Mouse (Mus musculus): Measurements from ENCODE around the gene Mmgt2. TPM values are rescaled to one million over a fixed set of nuclear protein-coding genes. Genes with fewer than 3 reads are reported as not detected.
A peak's percentile ranks its signal among the peaks of the same experiment; 100 is the strongest.

Gene Mmgt2
- polyA plus RNA-seq, 1 experiment from 2014 or later, result 62.2 TPM

- no peak for TF ChIP-seq CTCF (IDR thresholded peaks at IDR 0.05; ENCODE audit: low read depth)
- H3K4me3 ChIP-seq (ENCODE audit: low read depth, low read length), result no peak overlapping the region
- H3K9me3 ChIP-seq (ENCODE audit: control insufficient read depth), result no peaks in the 10 kb centered on the region
- WGBS, result 79% methylated on average over 5 of the region's 5 CpGs
- H3K4me1 ChIP-seq (replicated peaks; ENCODE audit: control insufficient read depth, insufficient read depth, low read length), result no peaks in the 10 kb centered on the region
- ATAC-seq, result no peak
- H3K4me2 ChIP-seq (replicated peaks; ENCODE audit: low read depth), result no peak overlapping the region
- H3K9ac ChIP-seq (ENCODE audit: low read depth, low read length), result no peak overlapping the region
- no peak overlapping the region for H3K27ac ChIP-seq (ENCODE audit: low read depth, low read length)
- H3K27me3 ChIP-seq (replicated peaks; ENCODE audit: control insufficient read depth, insufficient read depth, low read length), result no peaks in the 10 kb centered on the region
- H3K36me3 ChIP-seq (ENCODE audit: control insufficient read depth, insufficient read depth), result peaks cover 13% of the 10 kb centered on the region
Measured at GRCm38 (mm10) chr11:62668986-62669385, 20.5 kb downstream of the Mmgt2 start.

- WGBS, result 50% methylated on average over 12 of the region's 12 CpGs
- no peak for TF ChIP-seq CTCF (IDR thresholded peaks at IDR 0.05; ENCODE audit: low read depth)
- Histone ChIP-seq H3K27ac (ENCODE audit: low read depth, low read length) (no peak overlapping the region), H3K27me3 (replicated peaks; ENCODE audit: control insufficient read depth, insufficient read depth, low read length) (no peaks in the 10 kb centered on the region), H3K36me3 (ENCODE audit: control insufficient read depth, insufficient read depth) (peaks cover 13% of the 10 kb centered on the region), H3K4me2 (replicated peaks; ENCODE audit: low read depth) (no peak overlapping the region), H3K4me3 (ENCODE audit: low read depth, low read length) (no peak overlapping the region), H3K9ac (ENCODE audit: low read depth, low read length) (no peak overlapping the region), H3K9me3 (ENCODE audit: control insufficient read depth) (no peaks in the 10 kb centered on the region), H3K4me1 (replicated peaks; ENCODE audit: control insufficient read depth, insufficient read depth, low read length) (no peaks in the 10 kb centered on the region)
- no peak for ATAC-seq
Measured at GRCm38 (mm10) chr11:62669471-62669870, 21.0 kb downstream of the Mmgt2 start.

GRCm38 (mm10) chr11:62670006-62670405, 21.5 kb downstream of the Mmgt2 start:
- H3K4me2 ChIP-seq (replicated peaks; ENCODE audit: low read depth), result no peak overlapping the region
- no peak overlapping the region for H3K4me3 ChIP-seq (ENCODE audit: low read depth, low read length)
- H3K4me1 ChIP-seq (replicated peaks; ENCODE audit: control insufficient read depth, insufficient read depth, low read length), result no peaks in the 10 kb centered on the region
- no peak for TF ChIP-seq CTCF (IDR thresholded peaks at IDR 0.05; ENCODE audit: low read depth)
- no peaks in the 10 kb centered on the region for H3K9me3 ChIP-seq (ENCODE audit: control insufficient read depth)
- H3K9ac ChIP-seq (ENCODE audit: low read depth, low read length), result no peak overlapping the region
- no peak overlapping the region for H3K27ac ChIP-seq (ENCODE audit: low read depth, low read length)
- peaks cover 13% of the 10 kb centered on the region for H3K36me3 ChIP-seq (ENCODE audit: control insufficient read depth, insufficient read depth)
- no peaks in the 10 kb centered on the region for H3K27me3 ChIP-seq (replicated peaks; ENCODE audit: control insufficient read depth, insufficient read depth, low read length)
- WGBS, result 75% methylated on average over 6 of the region's 6 CpGs
- no peak for ATAC-seq

GRCm38 (mm10) chr11:62675480-62676289, 27.2 kb downstream of the Mmgt2 start:
- TF ChIP-seq CTCF (IDR thresholded peaks at IDR 0.05; ENCODE audit: low read depth), result peak; percentile 95
- Histone ChIP-seq H3K9me3 (ENCODE audit: control insufficient read depth) (no peaks in the 10 kb centered on the region), H3K4me2 (replicated peaks; ENCODE audit: low read depth) (peak overlapping the region; percentile 58), H3K27ac (ENCODE audit: low read depth, low read length) (no peak overlapping the region), H3K4me1 (replicated peaks; ENCODE audit: control insufficient read depth, insufficient read depth, low read length) (no peaks in the 10 kb centered on the region), H3K9ac (ENCODE audit: low read depth, low read length) (peak overlapping the region; percentile 38; the same call in 1 of the 2 replicates), H3K36me3 (ENCODE audit: control insufficient read depth, insufficient read depth) (no peaks in the 10 kb centered on the region), H3K4me3 (ENCODE audit: low read depth, low read length) (0 out of 2 replicates have a peak overlapping the region, but pooled peaks have one; percentile 12), H3K27me3 (replicated peaks; ENCODE audit: control insufficient read depth, insufficient read depth, low read length) (no peaks in the 10 kb centered on the region)
- 20% methylated on average over 17 of the region's 17 CpGs for WGBS
- peak; percentile 79 for ATAC-seq

GRCm38 (mm10) chr11:62676290-62676596, 27.8 kb downstream of the Mmgt2 start:
- WGBS, result 92% methylated on average over 4 of the region's 4 CpGs
- no peak for TF ChIP-seq CTCF (IDR thresholded peaks at IDR 0.05; ENCODE audit: low read depth)
- Histone ChIP-seq H3K9me3 (ENCODE audit: control insufficient read depth) (no peaks in the 10 kb centered on the region), H3K4me3 (ENCODE audit: low read depth, low read length) (no peak overlapping the region), H3K27me3 (replicated peaks; ENCODE audit: control insufficient read depth, insufficient read depth, low read length) (no peaks in the 10 kb centered on the region), H3K4me1 (replicated peaks; ENCODE audit: control insufficient read depth, insufficient read depth, low read length) (no peaks in the 10 kb centered on the region), H3K9ac (ENCODE audit: low read depth, low read length) (no peak overlapping the region), H3K27ac (ENCODE audit: low read depth, low read length) (no peak overlapping the region), H3K36me3 (ENCODE audit: control insufficient read depth, insufficient read depth) (no peaks in the 10 kb centered on the region), H3K4me2 (replicated peaks; ENCODE audit: low read depth) (no peak overlapping the region)
- ATAC-seq, result no peak

GRCm38 (mm10) chr11:62678778-62679354, 30.4 kb downstream of the Mmgt2 start:
- TF ChIP-seq CTCF (IDR thresholded peaks at IDR 0.05; ENCODE audit: low read depth), result no peak
- WGBS, result 75% methylated on average over 7 of the region's 7 CpGs
- no peak for ATAC-seq
- Histone ChIP-seq H3K4me1 (replicated peaks; ENCODE audit: control insufficient read depth, insufficient read depth, low read length) (no peaks in the 10 kb centered on the region), H3K9ac (ENCODE audit: low read depth, low read length) (no peak overlapping the region), H3K9me3 (ENCODE audit: control insufficient read depth) (no peaks in the 10 kb centered on the region), H3K27ac (ENCODE audit: low read depth, low read length) (no peak overlapping the region), H3K4me3 (ENCODE audit: low read depth, low read length) (no peak overlapping the region), H3K27me3 (replicated peaks; ENCODE audit: control insufficient read depth, insufficient read depth, low read length) (no peaks in the 10 kb centered on the region), H3K4me2 (replicated peaks; ENCODE audit: low read depth) (no peak overlapping the region), H3K36me3 (ENCODE audit: control insufficient read depth, insufficient read depth) (no peaks in the 10 kb centered on the region)
